In genomic region chr2:104095741-104096213, GRCm38 (mm10) we compare ENCODE assay signal across 8 mouse cellular contexts. TPM values are rescaled to one million over a fixed set of nuclear protein-coding genes. Genes with fewer than 3 reads are reported as not detected.
A peak's percentile ranks its signal among the peaks of the same experiment; 100 is the strongest.
DNase-seq lines count a peak whose midpoint lies in the region; ATAC-seq lines count a peak whose summit lies in the region.

Gene Cd59a, plus strand, starts transcription at chr2:104095801.

- peak; percentile 94 for ATAC-seq in hindbrain, embryonic 16.5 days

- peaks cover 6% of the 10 kb centered on the region for H3K4me1 ChIP-seq in hindbrain, embryonic 16.5 days (ENCODE audit: control insufficient read depth, insufficient read depth, low read depth, low read length)

- H3K27ac ChIP-seq in hindbrain, embryonic 16.5 days (ENCODE audit: low read depth, low read length): peak within 1 kb of the TSS; percentile 73

- H3K36me3 ChIP-seq in hindbrain, embryonic 16.5 days (ENCODE audit: control insufficient read depth, insufficient read depth, low read length): no peaks in the 10 kb centered on the region

- no peaks in the 10 kb centered on the region for H3K27me3 ChIP-seq in hindbrain, embryonic 16.5 days (replicated peaks; ENCODE audit: control insufficient read depth, insufficient read depth, low read length)

- no peaks in the 10 kb centered on the region for H3K9me3 ChIP-seq in hindbrain, embryonic 16.5 days (ENCODE audit: control insufficient read depth, low read length)

- peak within 1 kb of the TSS; percentile 49 for H3K4me3 ChIP-seq in hindbrain, embryonic 16.5 days (ENCODE audit: low read length)

- DNase-seq in adrenal gland, adult (ENCODE audit: inconsistent age in 2 of 2, low spot score in 1 of 2): peak; percentile 92 to 97
- peak; percentile 86 for DNase-seq in embryo, embryonic 10 days (ENCODE audit: low spot score)
- DNase-seq in gastrocnemius, adult 8-10 months (ENCODE audit: low spot score in 2 of 2): peak; percentile 65 to 72
- DNase-seq in left cerebral cortex, adult 18-20 months (ENCODE audit: low spot score in 2 of 2): peak; percentile 37 to 48
- peak; percentile 85 for DNase-seq in lung, postnatal 4 days
- DNase-seq in right cerebral cortex, adult 2 months (ENCODE audit: low spot score in 2 of 2): peak; percentile 50 to 53
- peak; percentile 73 to 85 for DNase-seq in urinary bladder, postnatal 36 days (ENCODE audit: low spot score in 2 of 2)

- WGBS in hindbrain, embryonic 16.5 days: 4% methylated on average over 15 of the region's 15 CpGs

- peak within 1 kb of the TSS; percentile 79 for H3K4me2 ChIP-seq in hindbrain, embryonic 16.5 days (ENCODE audit: low read length)

- peak within 1 kb of the TSS; percentile 63 for H3K9ac ChIP-seq in hindbrain, embryonic 16.5 days (ENCODE audit: low read depth, low read length)

RNA-seq across cellular contexts. Expression of gene Cd59a, which starts in this region (rescaled TPM):
- 10 to 100 TPM; 13.5 to 19.4 (median 15.0) TPM for total RNA-seq in gastrocnemius, adult 8-10 months (2022)
- polyA plus RNA-seq in hindbrain, embryonic 16.5 days (2015; fragmentation: Nextera tagmentation; extraction: Ambion mirVana): 15.3 and 18.4 TPM in 2 replicates
- 1 to 10 TPM; 3.9 to 6.2 TPM for total RNA-seq in left cerebral cortex, adult 18-20 months (2021)

Comparison
In these comparisons a context has a peak if more than half of its experiments do, and no peak if none do; other contexts are left out.
1. Peak in every context shown above with its lines: DNase-seq, ATAC-seq, H3K4me3 ChIP-seq and H3K27ac ChIP-seq.
2. DNase-seq: peak in every context shown above with its lines; median percentile 94 in adrenal gland, adult; 86 in embryo, embryonic 10 days; 85 in lung, postnatal 4 days; 79 in urinary bladder, postnatal 36 days; 68 in gastrocnemius, adult 8-10 months; 52 in right cerebral cortex, adult 2 months; 42 in left cerebral cortex, adult 18-20 months.